Mouse (Mus musculus) embryonic fibroblast, embryonic 13.5 days (primary cell): Measurements from ENCODE around the gene Batf2. TPM values are rescaled to one million over a fixed set of nuclear protein-coding genes. Genes with fewer than 3 reads are reported as not detected.

Source experiments
- H3K27ac ChIP-seq: 2 replicates; pipeline ENCODE4 v1.5.1; 2012; ENCODE audit warnings: low read length, control low read depth, inconsistent platforms; ENCODE audit not compliant: insufficient read depth
- H3K4me1 ChIP-seq: 2 replicates; pipeline ENCODE4 v1.6.1; 2011; ENCODE audit warnings: low read length; ENCODE audit not compliant: control insufficient read depth, insufficient read depth
- H3K4me3 ChIP-seq: 2 replicates; pipeline ENCODE4 v1.5.1; 2011; ENCODE audit warnings: mild to moderate bottlenecking, control low read depth, low read length; ENCODE audit not compliant: insufficient read depth
- CTCF ChIP-seq: IDR thresholded peaks from 2 replicates; pipeline ENCODE4 v1.5.1; 2011; ENCODE audit warnings: mild to moderate bottlenecking, control low read depth, low read length, moderate library complexity, borderline replicate concordance; ENCODE audit not compliant: insufficient read depth
- POLR2A ChIP-seq: IDR thresholded peaks from 2 replicates; pipeline ENCODE4 v1.6.1; 2011; ENCODE audit warnings: low read depth, mild to moderate bottlenecking, control low read depth, low read length, moderate library complexity
- polyA plus RNA-seq: library from polyadenylated mRNA; stranded (reverse); fragments of >200 nt; gene quantifications from 2 replicates; pipeline ENCODE4 v1.2.4, GENCODE M21; 2011; ENCODE audit warnings: low read depth; ENCODE audit not compliant: missing spikeins, insufficient read length

The Batf2 gene
- not detected in 2 replicates for polyA plus RNA-seq

DNA sequence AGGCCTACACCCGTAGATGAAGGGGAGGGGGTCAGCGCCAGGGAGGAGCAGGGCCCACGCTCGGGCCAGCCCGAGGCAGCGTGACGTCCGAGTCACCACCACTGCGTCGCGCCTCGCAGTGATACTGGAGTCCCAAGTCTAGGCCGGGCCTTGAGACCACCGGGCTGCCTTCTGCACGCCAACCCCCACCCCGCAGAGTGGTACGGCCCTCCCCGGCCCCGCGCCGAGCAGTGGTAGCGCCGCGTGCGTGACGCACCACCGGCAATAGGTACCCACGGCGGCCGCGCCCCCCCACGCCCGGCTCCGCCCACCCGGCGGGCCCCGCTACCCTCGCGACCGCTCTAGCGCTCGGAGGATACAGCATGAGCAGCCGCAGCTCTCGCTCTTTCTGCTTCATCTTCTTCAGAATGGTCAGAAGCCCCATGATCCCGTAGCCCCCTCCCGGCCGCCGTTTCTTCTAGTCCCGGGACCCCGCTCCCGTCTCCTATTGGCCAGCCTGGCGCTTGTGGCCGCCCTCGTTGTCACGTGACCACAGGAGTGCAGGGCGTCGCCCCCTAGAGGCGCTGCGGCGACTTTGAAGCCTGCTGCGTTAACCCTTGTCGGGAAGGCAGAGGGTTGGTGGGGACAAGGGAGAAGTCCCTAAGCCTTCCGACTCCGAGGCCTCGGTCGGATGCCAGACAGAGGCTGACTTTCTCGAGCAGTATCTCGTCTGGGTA, at the start of gene Batf2:
Gene Batf2, plus strand, starts transcription at position 306 of the 716 bp plus-strand sequence.
- Histone ChIP-seq H3K4me3 (peak within 1 kb of the TSS; percentile 51), H3K4me1 (peaks cover 7% of the 10 kb centered on the region), H3K27ac (peak within 1 kb of the TSS; percentile 93)
- TF ChIP-seq POLR2A (peak; percentile 60), CTCF (peak; percentile 76)

DNA sequence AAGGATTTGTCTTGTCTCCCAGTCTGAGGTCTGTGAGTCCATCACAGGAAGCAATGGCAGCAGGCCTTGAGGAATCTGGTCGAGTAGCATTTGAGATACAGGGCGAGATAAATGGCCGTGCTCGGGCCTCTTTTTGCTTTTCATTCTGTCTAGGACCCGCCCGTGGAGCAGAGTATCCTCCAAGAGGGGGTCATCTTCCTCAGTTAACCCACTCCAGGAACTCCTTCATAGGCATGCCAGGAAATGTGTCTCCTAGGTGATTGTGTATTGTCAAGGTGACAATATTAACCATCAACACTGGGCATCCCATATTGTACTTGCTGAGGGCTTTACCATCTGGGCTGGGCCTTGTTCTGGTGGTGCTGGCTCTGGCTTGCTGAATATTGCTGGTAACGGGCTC, 46.7 kb upstream of the Batf2 start, which contains the start of gene AC131692.1:
Gene AC131692.1, plus strand, starts transcription at position 301 of the 400 bp plus-strand sequence.
- no peak within 1 kb of the TSS for H3K4me3 ChIP-seq
- no peaks in the 10 kb centered on the region for H3K4me1 ChIP-seq
- no peak within 1 kb of the TSS for H3K27ac ChIP-seq
- no peak for TF ChIP-seq POLR2A
- no peak for TF ChIP-seq CTCF

DNA sequence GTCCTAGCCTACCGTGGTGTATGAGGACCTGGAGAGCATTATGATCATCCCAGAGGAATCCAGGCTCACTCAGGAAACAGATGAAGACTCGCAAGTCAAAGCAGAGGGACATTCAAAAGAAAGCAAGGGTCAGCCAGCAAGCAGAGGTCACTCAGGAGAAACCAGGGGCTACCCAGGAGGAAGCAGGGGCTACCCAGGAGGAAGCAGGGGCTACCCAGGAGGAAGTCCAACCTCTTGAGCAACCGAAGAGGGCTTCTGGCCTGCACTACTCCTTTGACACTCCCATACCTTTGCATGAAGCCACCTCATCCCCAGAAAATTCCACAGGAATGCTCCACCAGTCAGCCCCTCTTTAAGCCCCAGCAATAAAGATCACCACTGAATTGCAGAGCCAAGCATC, 42.9 kb upstream of the Batf2 start:
- TF ChIP-seq POLR2A (no peak), CTCF (no peak)
- Histone ChIP-seq H3K27ac (no peak overlapping the region), H3K4me3 (no peak overlapping the region), H3K4me1 (no peaks in the 10 kb centered on the region)

DNA sequence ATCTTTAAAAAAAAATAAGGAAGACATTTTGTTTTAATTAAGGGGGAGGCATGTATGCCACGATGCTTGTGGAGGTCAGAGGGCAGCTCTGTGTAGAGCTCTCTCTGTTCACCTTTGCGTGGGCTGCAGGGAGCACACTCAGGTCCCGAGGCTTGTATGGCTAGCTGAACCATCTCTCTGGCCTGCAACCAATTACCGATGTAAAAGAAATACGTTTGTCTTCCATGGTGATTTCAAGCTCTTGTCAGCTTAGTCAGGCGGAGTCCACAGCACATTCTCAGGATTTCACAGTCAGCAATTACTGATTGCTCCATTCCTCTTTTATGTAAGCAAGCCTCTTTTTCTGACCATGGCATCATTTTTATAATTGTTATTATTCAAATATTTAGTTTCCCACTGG, 39.6 kb upstream of the Batf2 start:
- TF ChIP-seq POLR2A: no peak
- no peak for TF ChIP-seq CTCF
- no peak overlapping the region for H3K27ac ChIP-seq
- H3K4me1 ChIP-seq: no peaks in the 10 kb centered on the region
- H3K4me3 ChIP-seq: no peak overlapping the region

DNA sequence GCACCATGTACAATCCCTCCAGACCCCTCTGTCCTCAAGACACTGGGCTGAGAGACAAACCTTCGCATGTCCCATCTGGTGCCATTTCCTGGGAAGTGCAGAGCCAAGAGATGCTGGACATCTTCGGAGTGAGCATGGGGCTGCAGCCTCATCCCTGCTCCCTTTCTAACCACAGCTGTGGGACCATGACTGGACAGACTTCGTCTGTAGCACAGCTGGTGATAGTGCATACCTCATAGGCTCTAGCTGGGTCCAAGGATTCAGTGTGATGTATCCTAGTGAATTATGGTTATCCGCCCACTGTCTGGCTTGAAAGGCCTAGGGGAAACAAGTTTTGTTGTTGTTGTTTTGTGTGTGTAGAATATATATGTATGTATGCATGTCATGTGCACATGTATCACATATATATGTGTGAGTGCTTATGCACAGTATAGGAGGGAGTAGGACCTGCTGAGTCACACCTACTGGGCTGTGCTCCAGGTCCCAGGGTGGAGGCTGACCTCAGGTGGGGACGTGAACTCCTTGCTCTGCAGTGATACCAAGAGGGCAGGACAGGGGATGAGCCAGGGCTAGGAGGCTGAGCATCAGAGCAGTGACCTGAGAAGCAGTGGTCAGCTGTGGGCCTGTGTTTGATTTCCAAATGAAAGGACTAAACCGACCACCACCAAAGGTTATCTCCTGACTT, 38.5 kb upstream of the Batf2 start:
- no peak overlapping the region for H3K4me3 ChIP-seq
- no peak overlapping the region for H3K27ac ChIP-seq
- no peaks in the 10 kb centered on the region for H3K4me1 ChIP-seq
- TF ChIP-seq POLR2A (no peak), CTCF (no peak)

DNA sequence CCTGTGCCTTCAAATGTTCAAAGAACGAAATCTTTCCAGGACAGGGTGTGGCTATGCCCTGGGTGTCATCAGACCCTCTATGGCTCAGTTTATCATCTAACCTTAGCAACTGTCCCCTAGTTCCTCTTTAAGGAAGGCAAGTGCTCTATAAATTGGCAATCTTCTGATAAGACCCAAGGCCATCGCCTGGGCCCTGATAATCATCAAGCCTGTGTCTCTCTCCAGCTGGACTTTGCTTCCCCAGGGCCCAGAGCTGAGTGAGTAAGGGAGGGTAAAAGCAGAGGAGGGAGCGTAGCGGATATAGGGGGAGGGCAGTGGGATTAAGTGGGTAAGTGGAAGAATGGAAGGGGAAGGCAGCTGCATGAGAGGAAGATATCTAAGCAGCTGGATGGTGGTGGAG, 36.3 kb upstream of the Batf2 start:
- TF ChIP-seq POLR2A (no peak), CTCF (no peak)
- Histone ChIP-seq H3K27ac (no peak overlapping the region), H3K4me3 (no peak overlapping the region), H3K4me1 (no peaks in the 10 kb centered on the region)

DNA sequence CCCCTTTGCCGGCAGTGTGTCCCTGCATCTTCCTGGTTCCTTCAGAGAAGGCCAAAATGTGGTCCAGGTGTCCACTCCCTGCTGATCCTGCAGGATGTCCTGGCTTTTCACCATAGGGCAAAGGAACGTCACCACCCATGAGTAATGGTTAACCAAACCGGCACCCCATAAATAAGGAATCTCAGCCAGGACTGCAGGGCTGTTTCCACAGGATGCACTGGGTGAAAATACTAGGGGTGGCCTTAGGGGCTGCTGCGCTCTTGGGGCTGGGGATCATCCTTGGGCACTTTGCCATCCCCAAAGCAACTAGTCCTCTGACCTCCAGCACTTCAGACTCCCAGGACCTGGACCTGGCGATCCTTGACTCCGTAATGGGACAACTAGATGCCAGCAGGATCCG, 35.2 kb upstream of the Batf2 start, which contains the start of gene Naaladl1:
Gene Naaladl1, plus strand, starts transcription at position 197 of the 400 bp plus-strand sequence.
- TF ChIP-seq POLR2A: no peak
- TF ChIP-seq CTCF: no peak
- H3K4me3 ChIP-seq: no peak within 1 kb of the TSS
- H3K27ac ChIP-seq: no peak within 1 kb of the TSS
- no peaks in the 10 kb centered on the region for H3K4me1 ChIP-seq

DNA sequence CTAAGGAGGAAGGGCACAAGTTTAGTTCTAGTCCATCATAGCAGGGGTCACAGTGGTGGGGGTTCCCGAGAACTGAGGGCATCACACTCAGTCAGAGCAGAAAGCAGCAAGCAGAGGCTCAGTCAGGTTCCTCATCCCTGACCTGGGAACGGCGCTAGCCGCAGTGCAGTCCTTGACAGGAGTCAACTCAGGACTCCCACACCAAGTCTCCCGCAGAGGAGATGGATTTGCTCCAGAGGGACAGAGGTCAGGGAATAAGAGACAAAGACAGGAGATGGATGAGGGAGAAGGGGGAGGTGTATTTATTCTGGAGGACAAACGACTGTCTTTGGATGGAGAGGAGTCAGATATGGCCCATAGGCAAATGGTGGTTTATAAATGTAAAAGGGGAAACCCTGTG, 27.7 kb upstream of the Batf2 start:
- no peak for TF ChIP-seq POLR2A
- no peak for TF ChIP-seq CTCF
- Histone ChIP-seq H3K27ac (no peak overlapping the region), H3K4me3 (no peak overlapping the region), H3K4me1 (no peaks in the 10 kb centered on the region)

DNA sequence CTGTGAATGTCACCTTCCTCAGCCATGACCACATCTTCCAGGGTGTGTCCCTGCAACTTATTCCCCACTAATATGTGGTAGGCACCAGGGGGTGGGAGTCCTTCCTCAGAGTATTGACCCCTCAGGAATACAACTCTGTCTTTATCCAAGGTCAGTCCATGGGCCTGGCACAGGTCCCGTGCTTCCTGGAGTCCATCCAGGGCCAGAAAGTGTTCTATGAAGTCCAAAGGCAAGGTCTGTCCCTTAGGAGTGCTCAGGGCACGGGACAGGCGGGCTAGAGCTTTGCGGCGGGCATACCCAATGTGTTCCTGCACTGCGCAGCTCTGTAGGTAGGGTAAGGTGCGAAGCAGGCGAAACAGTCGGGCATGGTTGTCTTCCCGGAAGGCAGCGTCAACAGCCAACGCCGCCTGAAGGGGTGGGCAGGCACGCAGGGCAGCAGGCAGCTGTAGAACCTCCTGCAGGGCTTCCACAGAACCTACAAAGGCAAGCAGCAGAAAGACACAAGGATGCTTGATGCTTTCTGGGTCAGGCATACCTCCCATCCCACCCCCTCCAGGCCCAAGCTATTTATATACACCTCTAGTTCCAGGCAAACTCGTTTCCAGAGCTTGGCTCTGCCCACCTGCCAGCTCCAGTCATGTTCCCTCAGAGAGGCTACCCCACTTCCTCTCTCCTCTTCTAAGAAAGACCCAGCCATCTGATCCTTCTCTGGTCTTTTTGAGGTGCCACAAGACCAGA, 24.5 kb upstream of the Batf2 start:
- Histone ChIP-seq H3K27ac (no peak overlapping the region), H3K4me3 (peak overlapping the region; percentile 88), H3K4me1 (no peaks in the 10 kb centered on the region)
- TF ChIP-seq CTCF (no peak), POLR2A (no peak)
